Mouse (Mus musculus) gastrocnemius, adult 8-10 months (tissue): ENCODE data around the gene Iqschfp. TPM values are rescaled to one million over a fixed set of nuclear protein-coding genes. Genes with fewer than 3 reads are reported as not detected.

Experiments used
- DNase-seq, 2 experiments: peaks; one replicate each; pipeline ENCODE4 v3.0.0; 2022; ENCODE audit warnings: low spot score in 2 of 2
- total RNA-seq, 4 experiments: library from RNA; stranded (reverse); gene quantifications; 2 replicates each; pipeline ENCODE4 v1.2.4; 2022

Gene Iqschfp
- total RNA-seq, 4 experiments from 2014 or later = not detected

GRCm38 (mm10) chr3:68492513-68492912 lies 600.5 kb downstream of the Iqschfp start:
- DNase-seq = no peak

GRCm38 (mm10) chr3:68493170-68493585 lies 601.1 kb downstream of the Iqschfp start:
- peak; percentile 8 to 16 for DNase-seq

- peak; percentile 29 to 35 for DNase-seq
Observed at GRCm38 (mm10) chr3:68493586-68494295, 601.7 kb downstream of the Iqschfp start.

- DNase-seq = peak in 1 of 2 experiments; percentile 9
Observed at GRCm38 (mm10) chr3:68494296-68495095, 602.5 kb downstream of the Iqschfp start.

GRCm38 (mm10) chr3:68495096-68495735 lies 603.2 kb downstream of the Iqschfp start:
- peak; percentile 7 to 31 for DNase-seq

GRCm38 (mm10) chr3:68495736-68496242 lies 603.8 kb downstream of the Iqschfp start:
- no peak for DNase-seq

GRCm38 (mm10) chr3:68496513-68496912 lies 604.5 kb downstream of the Iqschfp start:
- DNase-seq = no peak

GRCm38 (mm10) chr3:68499532-68500152 lies 607.6 kb downstream of the Iqschfp start:
- no peak for DNase-seq

GRCm38 (mm10) chr3:68504838-68505237 lies 612.8 kb downstream of the Iqschfp start:
- peak in 1 of 2 experiments; percentile 0 for DNase-seq

GRCm38 (mm10) chr3:68506769-68507318 lies 614.8 kb downstream of the Iqschfp start:
- DNase-seq = peak in 1 of 2 experiments; percentile 6

- DNase-seq = peak; percentile 53 to 56
Observed at GRCm38 (mm10) chr3:68508629-68509028, 616.6 kb downstream of the Iqschfp start.

- DNase-seq = no peak
Observed at GRCm38 (mm10) chr3:68510872-68511271, 618.8 kb downstream of the Iqschfp start.

GRCm38 (mm10) chr3:68511744-68512143 lies 619.7 kb downstream of the Iqschfp start:
- no peak for DNase-seq

GRCm38 (mm10) chr3:68512327-68512726 lies 620.3 kb downstream of the Iqschfp start:
- no peak for DNase-seq

GRCm38 (mm10) chr3:68513340-68514119 lies 621.5 kb downstream of the Iqschfp start:
- DNase-seq = no peak

- no peak for DNase-seq
Observed at GRCm38 (mm10) chr3:68514120-68514497, 622.1 kb downstream of the Iqschfp start.

- peak in 1 of 2 experiments; percentile 1 for DNase-seq
Observed at GRCm38 (mm10) chr3:68514717-68515116, 622.7 kb downstream of the Iqschfp start.

GRCm38 (mm10) chr3:68516393-68517081 lies 624.5 kb downstream of the Iqschfp start:
- DNase-seq = no peak

- peak in 1 of 2 experiments; percentile 0 for DNase-seq
Observed at GRCm38 (mm10) chr3:68517236-68517635, 625.2 kb downstream of the Iqschfp start.

GRCm38 (mm10) chr3:68518041-68518440 lies 626.0 kb downstream of the Iqschfp start:
- no peak for DNase-seq
